Mouse (Mus musculus): ENCODE results near the gene Stra8.

DNA sequence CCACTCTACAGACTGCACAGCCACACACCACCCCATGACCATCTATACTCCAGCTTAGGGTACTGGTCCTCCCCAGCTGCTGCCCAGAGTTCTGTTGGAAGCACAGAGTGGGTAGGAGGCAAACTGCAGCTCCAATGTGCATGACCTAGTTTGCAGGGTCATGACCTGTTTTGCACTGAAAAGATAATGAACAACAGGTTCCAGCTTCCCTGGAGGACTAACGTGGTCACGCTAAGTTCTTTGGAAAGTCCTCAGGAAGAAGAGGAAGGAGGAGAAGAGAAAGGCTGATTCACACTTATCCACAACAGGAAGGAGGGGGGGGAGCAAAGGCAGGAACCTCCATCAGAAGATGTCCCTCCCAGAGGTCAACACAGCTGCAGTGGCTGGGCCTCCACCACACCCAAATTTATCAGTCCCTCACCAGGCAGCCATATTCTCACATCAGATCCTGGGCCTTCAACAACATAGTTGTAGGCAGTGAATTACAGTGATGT is 12.8 kb upstream of the Stra8 start:
- TF ChIP-seq CTCF (IDR thresholded peaks at IDR 0.05; ENCODE audit: low read depth) (no peak), EP300 (IDR thresholded peaks at IDR 0.05; ENCODE audit: low read depth) (no peak)

All from heart, postnatal 0 days (tissue).